Mouse (Mus musculus) ovary, adult 18-20 months (tissue): ENCODE measurements at regions not wholly inside any gene's neighbourhood (a gene's known extent, or its start where the extent isn't known, plus 50 kb on each side); places are given as distances from the start of the nearest gene placed in this dataset.

ENCODE experiments used
- DNase-seq: peaks from one replicate; pipeline ENCODE4 v3.0.0; 2022; ENCODE audit warnings: low spot score, mixed read lengths

- DNase-seq, result no peak
Measured at GRCm38 (mm10) chr4:72481748-72482147, 281.0 kb upstream of the Tle1 start.

GRCm38 (mm10) chr4:72480535-72480934, 279.8 kb upstream of the Tle1 start:
- no peak for DNase-seq

GRCm38 (mm10) chr4:72469236-72469875, 268.6 kb upstream of the Tle1 start:
- no peak for DNase-seq

DNA sequence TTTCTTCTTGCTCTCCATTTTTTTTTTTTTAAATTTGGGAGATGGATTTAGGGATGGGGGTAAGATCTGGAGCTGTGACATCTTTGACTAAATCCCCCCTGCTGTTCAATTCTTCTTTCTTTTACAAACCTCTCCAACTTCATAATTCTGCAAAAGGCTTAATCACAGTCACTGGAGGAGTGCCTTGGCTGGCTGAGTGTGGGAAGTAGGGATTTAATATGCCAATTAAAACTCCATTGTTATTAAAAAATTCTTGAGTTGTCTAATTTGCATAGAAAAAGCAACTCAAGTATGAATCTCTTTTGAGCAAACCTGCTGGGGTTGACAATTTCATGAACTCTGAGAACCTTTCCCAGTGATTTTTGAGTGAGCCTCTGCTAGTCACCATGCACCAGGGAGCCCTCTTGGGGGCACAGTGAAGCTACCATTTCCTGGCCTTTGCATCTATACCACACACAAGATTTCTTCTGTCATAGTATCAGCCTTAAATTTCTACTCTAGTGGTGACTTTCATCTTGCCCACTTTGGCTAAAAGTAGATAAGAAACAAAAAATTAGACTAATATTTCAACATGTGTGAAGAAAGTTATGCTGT, 243.6 kb upstream of the Tle1 start:
- DNase-seq, result no peak

GRCm38 (mm10) chr4:72437367-72437766, 236.6 kb upstream of the Tle1 start:
- DNase-seq, result no peak

DNA sequence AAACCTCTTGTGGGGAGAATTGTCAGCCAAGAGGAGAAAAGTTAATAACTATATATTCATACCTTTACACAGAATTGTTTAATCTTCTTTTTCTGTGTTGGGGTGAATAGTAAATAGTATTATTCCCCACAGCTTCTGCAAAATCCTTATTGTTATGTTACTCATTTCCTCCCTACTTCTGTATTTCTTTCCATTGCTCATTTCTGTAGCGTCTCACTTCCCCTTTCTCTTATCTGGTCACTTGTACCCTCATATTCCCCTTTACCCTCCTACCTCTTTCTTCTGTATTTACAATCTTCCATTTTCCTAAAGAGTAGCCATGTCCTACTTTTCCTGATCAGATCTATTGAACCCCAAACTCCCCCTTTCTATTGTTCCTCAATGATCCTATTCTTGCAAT, 224.6 kb upstream of the Tle1 start:
- DNase-seq, result no peak

GRCm38 (mm10) chr4:72412100-72412788, 211.5 kb upstream of the Tle1 start:
- DNase-seq, result no peak

- DNase-seq, result no peak
Measured at GRCm38 (mm10) chr4:72411343-72411742, 210.6 kb upstream of the Tle1 start.

GRCm38 (mm10) chr4:72400759-72401158, 200.0 kb upstream of the Tle1 start:
- DNase-seq, result no peak

DNA sequence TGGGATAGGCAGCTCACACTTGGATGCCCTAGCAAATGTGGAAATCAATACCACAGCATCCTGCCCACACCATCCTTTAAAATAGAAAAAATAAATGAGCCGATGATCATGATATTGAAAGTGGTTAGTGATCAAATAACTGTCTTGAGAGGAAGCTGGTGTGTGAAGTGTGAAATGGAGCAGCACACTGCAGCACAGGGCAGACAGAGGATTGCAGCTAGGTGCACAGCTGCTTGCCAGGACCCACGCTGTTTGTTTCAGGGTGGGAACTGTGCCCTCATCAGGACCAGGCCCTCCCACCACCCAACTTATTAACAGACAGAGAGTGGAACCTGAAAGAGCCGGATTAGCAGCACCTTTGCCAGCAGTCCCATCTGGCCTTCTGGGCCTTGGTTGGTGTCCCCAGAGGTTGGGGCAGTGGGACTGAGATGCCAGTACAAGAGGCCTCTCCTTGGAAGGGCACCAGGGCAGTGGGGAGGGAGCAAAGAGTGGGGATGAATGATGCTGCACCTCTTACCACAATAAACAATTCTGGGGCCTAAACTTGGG, 191.2 kb upstream of the Tle1 start:
- no peak for DNase-seq

DNA sequence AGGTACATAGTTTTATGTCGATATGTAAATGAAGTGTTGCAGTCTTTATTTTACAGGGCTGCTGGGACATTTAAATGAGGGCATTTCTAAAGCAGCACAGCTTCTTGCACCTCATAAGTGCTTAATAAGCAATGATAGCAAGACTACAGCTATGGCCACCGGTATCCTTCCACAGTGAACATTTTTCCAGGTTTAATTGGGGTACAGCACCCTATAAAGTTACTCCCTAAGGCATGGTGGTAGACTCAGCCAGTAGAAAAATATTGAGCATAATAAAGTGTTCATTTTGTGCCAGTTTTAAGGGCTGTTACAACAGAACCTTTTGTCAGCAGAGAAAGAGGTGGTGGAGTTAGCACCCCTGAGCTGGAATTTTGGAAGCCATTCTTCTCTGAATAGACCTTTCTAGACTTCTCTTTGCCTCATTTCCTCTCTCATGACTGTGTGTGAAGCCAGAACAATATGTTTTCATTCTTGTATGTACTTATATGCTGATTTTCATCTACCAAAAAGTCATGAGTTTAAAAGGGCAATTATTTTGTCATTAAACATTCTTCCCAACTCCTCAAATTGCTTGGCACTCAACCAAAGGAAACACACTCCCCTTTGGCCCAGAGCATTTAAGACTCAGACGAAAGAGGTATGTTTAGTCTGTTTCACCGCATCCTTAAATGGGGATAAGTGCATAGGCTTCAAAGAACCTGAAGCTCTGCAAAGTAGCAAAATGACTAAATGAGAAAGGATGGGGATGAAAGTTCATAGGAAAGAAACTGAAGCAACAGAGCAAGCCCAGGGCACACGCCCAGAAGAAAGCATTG, 189.3 kb upstream of the Tle1 start:
- no peak for DNase-seq

- DNase-seq, result no peak
Measured at GRCm38 (mm10) chr4:72384901-72385264, 184.2 kb upstream of the Tle1 start.

GRCm38 (mm10) chr4:72384259-72384900, 183.7 kb upstream of the Tle1 start:
- no peak for DNase-seq

DNA sequence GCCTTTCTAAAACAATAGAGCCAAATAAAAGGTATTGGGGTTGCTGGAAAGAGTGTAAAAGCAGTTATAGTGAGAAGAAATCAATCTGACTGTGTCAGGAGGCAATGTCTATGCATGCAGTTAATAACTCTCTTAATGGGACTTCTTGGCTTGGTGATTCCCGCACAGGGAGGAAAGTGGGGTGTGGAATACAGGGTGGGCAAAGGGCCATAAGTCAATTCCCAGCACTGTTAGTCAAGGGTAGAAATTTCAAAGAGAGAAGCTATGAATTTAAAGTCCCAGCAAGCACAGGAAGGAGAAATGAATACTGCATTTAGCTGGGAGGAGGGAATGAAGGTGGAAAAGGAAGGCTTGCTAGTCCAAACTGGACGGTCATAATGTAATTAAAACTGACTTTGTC, 183.0 kb upstream of the Tle1 start:
- DNase-seq, result no peak

DNA sequence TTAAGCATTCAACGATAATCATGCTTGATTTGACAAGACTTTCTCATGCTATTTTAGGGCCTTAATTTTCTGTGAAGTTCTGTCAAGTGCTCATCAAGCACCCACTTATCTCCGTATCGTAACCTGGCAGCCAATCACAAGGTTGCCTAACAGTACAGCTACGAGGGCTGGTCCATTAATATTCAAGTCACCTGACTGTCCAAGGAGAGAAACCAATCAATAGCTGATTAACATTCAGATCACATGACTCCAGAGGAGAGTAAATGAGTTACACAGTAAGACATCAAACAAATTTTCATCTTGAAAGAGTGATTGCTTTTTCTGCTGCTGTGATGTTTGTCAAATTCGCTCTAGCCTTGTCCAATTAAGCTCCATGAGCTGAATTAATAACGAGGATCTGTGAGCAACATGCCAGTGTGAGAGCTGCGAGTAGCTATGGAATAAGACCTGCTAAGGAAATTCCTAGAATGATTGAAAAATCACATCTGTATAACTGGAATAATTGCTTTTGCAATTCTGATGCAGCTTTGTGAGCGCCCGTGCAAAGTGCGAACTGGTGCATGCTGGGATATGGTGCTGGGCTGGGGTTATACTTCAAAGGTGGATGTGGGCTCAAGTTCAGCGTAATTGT, 181.9 kb upstream of the Tle1 start:
- DNase-seq, result no peak

DNA sequence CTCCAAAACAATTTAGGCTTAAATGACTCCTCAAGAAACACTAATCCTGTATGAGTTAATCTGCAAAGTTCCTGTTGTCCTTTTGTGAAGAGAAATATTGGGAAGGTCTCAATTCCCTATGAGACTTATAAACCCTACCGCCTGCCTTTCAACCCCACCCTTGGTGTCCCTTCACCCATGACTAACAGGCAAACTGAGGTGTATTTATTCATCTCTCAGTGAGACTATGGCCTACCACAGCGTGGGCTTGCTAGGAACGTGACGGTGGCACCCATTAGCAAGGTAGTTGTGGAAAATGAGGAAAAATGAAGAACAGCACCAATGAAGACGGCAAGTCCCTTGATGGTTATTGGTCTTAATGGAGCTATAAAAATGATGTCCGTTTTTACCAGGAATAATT, 181.0 kb upstream of the Tle1 start:
- no peak for DNase-seq

- DNase-seq, result no peak
Measured at GRCm38 (mm10) chr4:72381116-72381515, 180.4 kb upstream of the Tle1 start.

GRCm38 (mm10) chr4:72379515-72379914, 178.8 kb upstream of the Tle1 start:
- peak; percentile 31 for DNase-seq

DNA sequence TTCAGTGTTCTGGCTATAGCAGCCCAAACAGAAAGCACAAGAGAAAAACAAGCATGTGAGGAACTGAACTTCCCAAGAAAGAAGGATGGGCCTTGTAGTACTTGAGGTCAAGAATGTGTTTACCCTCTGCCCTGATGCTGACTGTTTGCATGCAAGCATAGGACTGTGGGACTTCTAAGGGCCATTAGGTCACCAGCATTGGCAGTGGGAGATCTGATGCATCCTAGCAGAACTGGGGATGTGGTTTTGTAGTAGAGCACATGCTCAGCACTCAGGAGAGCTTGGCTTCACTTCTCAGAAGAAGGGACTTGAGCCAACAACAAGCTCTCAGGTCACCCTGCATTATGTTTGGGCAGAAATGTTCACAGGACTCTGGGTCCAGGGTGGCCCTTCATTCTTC, 178.3 kb upstream of the Tle1 start:
- peak; percentile 15 for DNase-seq

- no peak for DNase-seq
Measured at GRCm38 (mm10) chr4:72377520-72377919, 176.8 kb upstream of the Tle1 start.

DNA sequence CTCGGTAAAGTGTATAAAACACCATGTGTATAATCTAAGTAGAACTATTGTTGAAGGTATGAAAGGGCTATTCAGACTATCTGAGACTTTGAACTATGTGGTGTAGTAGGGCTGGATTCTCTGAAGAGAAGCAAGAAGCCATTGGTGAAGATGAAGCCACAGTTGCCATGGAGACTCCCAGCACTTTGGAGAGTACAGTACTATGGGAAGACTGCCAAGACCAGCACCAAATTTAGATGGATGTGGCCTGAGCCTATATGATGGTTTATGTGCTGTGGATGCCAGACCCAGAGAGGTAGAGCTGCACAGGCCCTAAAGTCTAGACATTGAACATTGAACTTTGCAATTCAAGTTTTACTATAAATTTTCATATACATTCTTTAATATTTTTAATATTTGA, 151.3 kb upstream of the Tle1 start:
- no peak for DNase-seq

- DNase-seq, result no peak
Measured at GRCm38 (mm10) chr4:72331882-72332281, 131.2 kb upstream of the Tle1 start.
